Mouse (Mus musculus) layer of hippocampus, postnatal 14 days (tissue): ENCODE data around the gene Slc9a5. TPM values are rescaled to one million over a fixed set of nuclear protein-coding genes. Genes with fewer than 3 reads are reported as not detected.

Source experiments
- DNase-seq, 2 experiments: peaks; one replicate each; pipeline ENCODE4 v3.0.0; 2021 to 2022; ENCODE audit warnings: low spot score in 2 of 2, mixed read lengths in 1 of 2
- microRNA-seq, 2 experiments: library from miRNA; unstranded; fragments of <30 nt; microRNA quantifications; one replicate each; pipeline ENCODE4 v1.2.0; 2021
- total RNA-seq, 2 experiments: library from RNA; stranded (reverse); gene quantifications; 2 replicates each; pipeline ENCODE4 v1.2.3; 2021

The Slc9a5 gene
- total RNA-seq, 2 experiments from 2014 or later: 10.7 to 11.9 TPM

DNA sequence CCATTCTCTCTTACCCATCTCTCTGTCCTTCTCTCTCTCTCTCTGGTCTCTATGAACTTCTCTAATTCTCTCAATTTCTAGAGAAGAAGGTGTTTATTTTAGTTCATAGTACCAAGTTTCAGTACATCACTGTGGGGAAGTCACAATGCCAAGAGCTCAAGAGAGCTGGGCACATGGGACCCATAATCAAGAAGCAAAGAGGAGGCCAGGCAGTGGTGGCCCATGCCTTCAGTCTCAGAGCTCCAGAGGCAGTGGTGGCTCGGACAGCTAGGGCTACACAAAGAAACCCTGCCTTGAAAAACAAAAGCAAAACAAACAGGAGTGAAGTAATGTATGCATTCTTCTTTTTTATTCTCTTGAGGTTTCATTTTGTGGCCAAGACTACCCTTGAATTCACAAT lies 55.9 kb downstream of the Slc9a5 start:
- DNase-seq: no peak

DNA sequence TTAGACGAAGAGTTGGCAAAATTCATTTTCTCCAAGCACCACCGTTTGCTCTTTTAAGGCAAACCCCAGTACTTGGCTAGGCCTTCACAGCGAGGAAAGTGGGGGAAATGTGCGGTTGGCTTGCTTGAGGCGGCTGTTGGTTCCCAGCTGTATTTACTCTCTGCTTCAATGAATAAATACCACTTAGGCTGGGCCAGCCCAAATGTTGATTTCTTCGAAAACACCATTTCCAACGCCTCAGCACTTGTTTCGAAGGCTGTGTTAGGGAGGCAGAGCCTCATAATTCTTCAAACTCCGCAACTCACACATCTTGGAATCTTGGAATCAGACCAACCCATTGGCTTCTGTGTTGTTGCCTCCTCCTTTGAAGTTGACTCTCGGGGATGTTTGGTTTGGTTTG lies 57.8 kb downstream of the Slc9a5 start:
- DNase-seq: peak; percentile 21 to 25

DNA sequence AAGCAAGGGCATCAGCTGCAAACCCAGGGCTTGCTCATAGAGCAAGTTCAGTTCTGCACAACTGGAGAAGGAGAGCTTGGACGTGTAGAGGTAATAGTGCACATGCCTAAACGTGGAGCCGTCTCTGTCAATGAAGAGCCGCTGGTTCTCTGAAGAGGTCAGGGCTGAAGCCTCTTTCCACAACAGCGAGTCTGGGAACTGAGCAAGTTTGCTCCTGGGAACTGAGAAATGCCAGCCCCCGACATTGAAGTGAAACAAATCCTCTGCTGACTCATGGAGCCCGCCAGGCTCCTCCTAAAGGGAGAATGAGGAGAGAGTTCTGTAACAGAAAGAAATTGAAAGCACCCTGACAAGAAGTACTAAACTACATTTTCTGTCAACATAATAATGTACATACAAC lies 59.7 kb downstream of the Slc9a5 start:
- DNase-seq: no peak

DNA sequence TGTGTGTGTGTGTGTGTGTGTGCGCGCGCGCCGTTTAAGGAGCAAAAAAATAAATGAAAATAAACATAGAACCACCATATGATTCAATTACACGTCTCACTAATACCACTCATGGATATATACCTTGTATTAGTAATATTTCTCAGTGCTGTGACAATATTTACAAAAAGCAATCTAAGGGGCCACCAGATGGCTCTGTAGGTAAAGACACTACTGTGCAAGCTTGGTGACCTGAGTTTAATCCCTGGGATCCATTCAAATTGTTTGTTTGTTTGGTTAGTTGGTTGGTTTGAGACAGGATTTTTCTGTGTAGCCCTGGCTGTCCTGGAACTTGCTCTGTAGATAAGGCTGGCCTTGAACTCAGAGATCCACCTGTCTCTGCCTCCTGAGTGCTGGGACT lies 61.3 kb downstream of the Slc9a5 start:
- no peak for DNase-seq

DNA sequence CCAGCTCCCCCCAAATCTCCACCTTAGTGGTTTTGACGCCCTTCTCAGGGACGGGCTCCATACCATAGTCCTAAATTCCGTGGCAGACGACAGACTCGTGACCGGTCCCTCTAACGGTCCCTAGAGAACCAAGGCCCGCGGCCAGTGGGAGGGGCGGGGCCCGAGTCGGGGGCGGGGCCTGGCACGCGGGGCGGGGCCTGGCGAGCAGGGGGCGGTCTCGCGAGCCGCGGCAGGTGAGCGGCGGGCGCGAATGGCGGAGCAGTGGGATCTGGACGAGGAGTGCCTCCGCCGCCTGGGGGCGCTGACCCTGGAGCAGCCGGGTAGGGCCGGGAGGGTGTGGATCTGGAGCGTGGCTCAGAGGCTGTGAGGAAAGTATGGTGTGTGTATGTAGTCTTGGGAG lies 64.7 kb downstream of the Slc9a5 start, which contains the start of the genes Kctd19 and Lrrc36:
Gene Kctd19, minus strand, starts transcription at position 112 of the 400 bp plus-strand sequence.
Gene Lrrc36, plus strand, starts transcription at position 181 of the 400 bp plus-strand sequence.
- no peak for DNase-seq

DNA sequence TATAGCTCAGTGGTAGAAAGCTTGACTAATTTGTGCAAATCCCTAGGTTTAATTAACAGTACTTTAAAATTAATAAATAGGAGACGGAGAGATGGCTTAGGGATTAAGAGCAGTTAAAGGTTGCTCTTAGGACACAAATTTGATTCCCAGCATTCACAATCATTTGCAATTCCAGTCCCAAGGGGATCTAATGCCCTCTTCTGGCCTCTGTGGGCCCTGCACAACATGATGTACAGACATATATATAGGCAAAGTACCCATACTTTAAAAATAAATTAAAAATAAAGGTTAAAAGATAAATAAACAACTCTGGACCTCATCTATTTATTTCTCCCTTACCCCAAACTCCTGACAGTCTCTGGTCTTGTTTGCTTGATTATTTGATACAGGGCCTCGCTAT lies 70.3 kb downstream of the Slc9a5 start:
- DNase-seq: no peak

Small RNAs within 50 kb of the gene (microRNA-seq; reads per million reads assigned to microRNA genes)
- gene Gm27320 (0 reads per million in 2 experiments), gene Mir328 (4,921 to 5,805 reads per million in 2 experiments)

Other genes starting within 250 kb of the Slc9a5 start
- not detected for gene Ces4a, start 217.0 kb upstream of the Slc9a5 start, total RNA-seq
- 10 to 100 TPM; 26.1 to 27.3 TPM for gene Cbfb, start 178.2 kb upstream of the Slc9a5 start, total RNA-seq
- 10 to 100 TPM; 29.2 to 30.9 TPM for gene D230025D16Rik, start 123.7 kb upstream of the Slc9a5 start, total RNA-seq
- gene B3gnt9, start 93.7 kb upstream of the Slc9a5 start, total RNA-seq: 1 to 10 TPM; 3.6 to 4.2 TPM
- 1 to 10 TPM; 6.0 to 7.4 TPM for gene Tradd, start 84.2 kb upstream of the Slc9a5 start, total RNA-seq
- gene Fbxl8, start 84.2 kb upstream of the Slc9a5 start, total RNA-seq: 1 to 10 TPM in 1 of 2 experiments, under 1 TPM in 1; 0.52 to 1.1 TPM
- gene Hsf4, start 79.0 kb upstream of the Slc9a5 start, total RNA-seq: 1 to 10 TPM; 1.4 to 1.9 TPM
- gene Nol3, start 72.7 kb upstream of the Slc9a5 start, total RNA-seq: 1 to 10 TPM; 5.8 to 5.9 TPM
- gene 4931428F04Rik, start 59.0 kb upstream of the Slc9a5 start, total RNA-seq: 10 to 100 TPM; 32.4 to 33.1 TPM
- 1 to 10 TPM; 2.1 to 2.3 TPM for gene Exoc3l, start 52.7 kb upstream of the Slc9a5 start, total RNA-seq
- gene E2f4, start 51.2 kb upstream of the Slc9a5 start, total RNA-seq: 10 to 100 TPM; 28.8 to 33.6 TPM
- gene Elmo3, start 43.2 kb upstream of the Slc9a5 start, total RNA-seq: 1 to 10 TPM; 1.2 to 1.4 TPM
- gene Lrrc29, start 22.6 kb upstream of the Slc9a5 start, total RNA-seq: 1 to 10 TPM; 5.0 to 8.3 TPM
- gene Tmem208, start 22.5 kb upstream of the Slc9a5 start, total RNA-seq: 10 to 100 TPM; 41.3 to 45.8 TPM
- 1 to 10 TPM; 2.6 to 3.4 TPM for gene Fhod1, start 890 bp upstream of the Slc9a5 start, total RNA-seq
- gene Plekhg4, start 24.4 kb downstream of the Slc9a5 start, total RNA-seq: 1 to 10 TPM in 1 of 2 experiments, under 1 TPM in 1; 0.81 to 1.2 TPM
- not detected for gene Kctd19, start 64.7 kb downstream of the Slc9a5 start, total RNA-seq
- gene Lrrc36, start 64.7 kb downstream of the Slc9a5 start, total RNA-seq: under 1 TPM; 0.60 to 0.78 TPM
- gene Tppp3, start 122.7 kb downstream of the Slc9a5 start, total RNA-seq: 10 to 100 TPM; 29.0 to 30.2 TPM
- gene Zdhhc1, start 148.1 kb downstream of the Slc9a5 start, total RNA-seq: 10 to 100 TPM; 20.8 to 22.4 TPM
- under 1 TPM; 0.18 to 0.21 TPM for gene Hsd11b2, start 169.9 kb downstream of the Slc9a5 start, total RNA-seq
- 100 to 1,000 TPM; 321 to 323 TPM for gene Atp6v0d1, start 217.2 kb downstream of the Slc9a5 start, total RNA-seq